Mouse (Mus musculus) hematopoietic stem cell, adult 5-6 weeks (primary cell): ENCODE results near the gene Fcrlb. TPM values are rescaled to one million over a fixed set of nuclear protein-coding genes. Genes with fewer than 3 reads are reported as not detected.
"Not testable (repeated sequence)": the region's sequence is repeated elsewhere in the genome, so short reads cannot be mapped to it uniquely, and the experiment has no call there.

Experiments used
- ATAC-seq, 2 experiments: fragments of 125-278 bp in 1 of 2; replicated peaks in 1 of 2; 2 replicates each; pipeline ENCODE4 v1.8.0; 2016 to 2017; ENCODE audit warnings: inconsistent platforms in 2 of 2, mild to moderate bottlenecking in 2 of 2, moderate number of reproducible peaks in 2 of 2, low read depth in 1 of 2, moderate TSS enrichment in 1 of 2; ENCODE audit not compliant: low FRiP score in 2 of 2, poor library complexity in 2 of 2, severe bottlenecking in 2 of 2, insufficient read depth in 1 of 2, low TSS enrichment in 1 of 2
- total RNA-seq: library from RNA; stranded (forward); fragments of 172-1452, 232-1000 nt; gene quantifications from 2 replicates; pipeline ENCODE4 v1.2.3, GENCODE M21; 2017

The Fcrlb gene
- not detected in 2 replicates for total RNA-seq

DNA sequence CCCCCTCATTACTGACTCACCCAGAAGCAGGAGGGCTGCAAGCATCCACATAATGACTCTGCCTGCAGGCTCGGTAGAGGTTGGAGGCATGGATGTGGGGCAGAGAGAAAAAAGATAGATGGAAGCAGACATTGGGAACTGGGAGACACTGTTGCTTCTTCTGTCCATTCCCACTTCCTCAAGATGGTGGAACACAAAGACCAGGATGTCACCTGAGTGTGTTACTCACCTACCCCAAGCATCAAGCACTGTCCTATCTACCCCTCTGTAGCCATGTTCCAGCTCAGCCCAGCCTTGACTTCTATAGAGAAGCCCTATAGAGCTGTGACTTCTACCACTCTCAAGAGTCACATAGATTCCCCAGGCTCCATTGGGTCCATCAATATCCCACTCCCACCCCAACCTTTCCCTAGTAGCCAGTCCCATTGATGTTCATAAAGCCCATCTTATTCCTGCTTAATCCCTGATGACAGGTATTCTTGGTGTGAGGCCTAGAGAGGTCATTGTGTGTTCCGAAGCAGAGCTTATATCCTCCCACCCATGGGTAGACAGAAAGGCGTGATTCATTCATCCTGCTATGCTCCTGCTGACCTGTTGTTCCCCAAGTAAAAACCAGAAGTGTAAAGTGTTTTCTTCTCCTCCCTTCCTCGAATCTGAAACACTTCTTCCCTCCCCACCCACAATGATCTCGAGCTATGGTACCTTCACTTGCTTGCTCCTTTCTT lies at the start of gene Fcrlb:
Fcrlb (minus strand) TSS at position 51 of the 725 bp plus-strand sequence.
- ATAC-seq, result no peak

DNA sequence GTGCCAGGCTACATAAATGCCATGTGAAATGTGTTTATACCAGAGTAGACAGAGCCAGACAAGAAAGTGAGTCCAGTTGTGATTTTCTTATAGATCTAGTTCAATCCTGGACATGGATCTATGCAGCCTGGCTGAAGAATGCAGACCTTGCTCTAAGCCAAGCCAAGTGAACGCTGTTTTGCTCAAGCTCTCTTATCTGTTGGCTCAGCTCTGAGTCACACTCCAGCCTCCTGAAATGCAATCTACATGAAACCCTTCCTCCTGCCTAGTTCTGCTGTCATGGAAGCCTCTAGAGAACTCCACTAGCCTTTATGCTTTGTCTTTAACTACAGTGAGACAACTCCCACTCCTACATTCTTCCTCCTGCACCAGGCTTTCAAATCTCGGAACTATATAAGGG lies 49.6 kb upstream of the Fcrlb start:
- no peak for ATAC-seq

DNA sequence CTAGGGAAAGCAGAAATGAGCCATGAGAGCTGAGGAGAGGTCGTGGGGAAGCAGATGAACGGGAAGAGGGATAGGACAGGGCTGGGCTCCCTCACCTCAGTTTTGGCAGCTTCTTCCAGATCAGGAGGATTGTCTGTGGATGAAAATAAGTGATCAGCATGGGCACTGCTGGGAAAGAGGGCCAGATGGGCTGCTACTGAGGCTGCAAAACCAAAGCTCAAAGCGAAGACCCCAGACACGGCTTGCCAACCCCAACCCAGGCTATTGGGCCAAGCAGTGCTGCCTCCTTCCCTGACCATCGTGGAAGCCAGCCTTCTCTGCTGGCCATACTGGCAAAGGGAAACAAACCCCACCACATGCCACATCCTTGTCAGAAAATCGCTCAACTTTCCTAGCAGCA lies 48.4 kb upstream of the Fcrlb start:
- no peak for ATAC-seq

DNA sequence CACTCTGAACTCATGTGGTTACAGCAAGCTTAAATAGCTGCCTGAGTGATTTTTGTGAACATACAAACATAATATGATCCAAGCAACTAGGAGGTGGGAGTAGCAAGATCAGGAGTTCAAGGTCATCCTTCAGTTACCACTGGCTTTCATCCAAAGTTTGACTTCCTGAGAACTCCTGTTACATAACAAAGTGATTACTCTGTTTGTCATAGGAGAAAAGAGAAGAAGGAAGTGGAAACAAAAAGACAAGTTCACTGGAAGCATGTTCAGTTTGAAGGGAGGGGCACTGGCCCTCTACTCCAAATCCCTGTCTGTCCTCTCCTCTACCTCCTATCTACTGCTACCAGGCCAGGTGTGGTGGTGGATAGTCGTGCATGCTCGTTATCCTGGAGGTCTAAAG lies 47.0 kb upstream of the Fcrlb start:
- no peak for ATAC-seq

DNA sequence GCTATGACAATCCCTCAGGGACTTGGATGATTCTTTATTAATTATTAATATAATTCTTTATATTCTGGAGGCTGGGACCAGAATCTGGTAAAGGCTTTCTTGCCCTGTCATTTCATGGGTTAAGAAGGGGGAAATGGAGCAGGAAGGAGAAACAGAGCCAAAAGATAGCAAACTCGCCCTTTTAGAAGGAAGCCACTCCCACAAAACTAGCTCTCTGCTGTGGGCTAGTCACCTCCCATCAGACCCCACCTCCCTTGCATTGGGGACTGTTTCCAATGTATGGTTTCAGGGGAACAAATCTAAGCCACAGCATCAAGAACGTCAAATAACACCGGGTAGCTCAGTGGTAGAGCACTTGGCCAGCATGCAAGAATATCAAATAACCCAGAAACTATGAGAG lies 45.5 kb upstream of the Fcrlb start:
- ATAC-seq, result no peak

DNA sequence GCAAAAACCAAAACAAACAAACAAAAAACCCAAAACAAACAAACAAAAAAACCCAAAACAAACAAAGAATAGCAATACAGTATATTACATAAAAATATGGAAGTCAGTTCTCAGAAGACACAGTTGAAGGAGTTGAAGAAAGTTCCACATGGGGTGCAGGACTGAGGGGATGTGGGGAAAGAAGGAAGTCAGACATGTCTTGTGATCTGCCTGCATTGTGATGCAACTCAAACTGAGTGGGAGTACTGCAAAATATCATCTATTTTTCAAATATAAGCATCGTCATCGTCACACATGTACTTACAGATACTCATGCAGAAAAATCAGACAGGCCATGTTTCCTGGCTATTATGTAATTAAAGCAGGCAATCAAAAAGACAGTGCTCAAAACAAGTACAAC lies 40.5 kb upstream of the Fcrlb start:
- peak; percentile 49 to 56; a peak in 2 of 4 replicates for ATAC-seq

DNA sequence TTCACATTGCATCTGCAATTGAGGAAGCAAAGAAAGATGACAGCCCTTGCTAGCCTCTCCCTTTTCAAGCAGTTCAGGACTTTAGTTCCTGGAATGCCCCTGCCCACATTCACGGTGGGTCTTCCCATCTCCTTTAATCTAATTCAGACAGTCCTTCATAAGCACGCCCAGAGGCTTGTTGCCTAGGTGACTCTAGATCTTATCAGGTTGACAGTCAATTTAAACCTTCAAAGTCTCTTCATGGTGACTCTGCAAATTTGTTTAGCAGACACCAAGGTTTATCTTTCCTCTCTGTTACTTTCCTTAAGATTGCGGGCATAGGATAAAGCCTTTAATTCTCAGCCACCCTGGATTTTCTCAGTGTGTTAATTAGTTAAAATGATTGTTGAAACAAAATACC lies 38.0 kb upstream of the Fcrlb start:
- ATAC-seq, result no peak

DNA sequence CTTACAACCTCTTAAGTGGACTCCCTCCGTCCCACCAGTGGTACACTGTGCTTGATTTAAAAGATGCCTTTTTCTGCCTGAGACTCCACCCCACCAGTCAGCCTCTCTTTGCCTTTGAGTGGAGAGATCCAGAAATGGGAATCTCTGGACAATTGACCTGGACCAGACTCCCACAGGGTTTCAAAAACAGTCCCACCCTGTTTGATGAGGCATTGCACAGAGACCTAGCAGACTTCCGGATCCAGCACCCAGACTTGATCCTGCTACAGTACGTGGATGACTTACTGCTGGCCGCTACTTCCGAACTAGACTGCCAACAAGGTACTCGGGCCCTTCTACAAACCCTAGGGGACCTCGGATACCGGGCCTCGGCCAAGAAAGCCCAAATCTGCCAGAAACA lies 32.2 kb upstream of the Fcrlb start:
- not testable (repeated sequence) for ATAC-seq

DNA sequence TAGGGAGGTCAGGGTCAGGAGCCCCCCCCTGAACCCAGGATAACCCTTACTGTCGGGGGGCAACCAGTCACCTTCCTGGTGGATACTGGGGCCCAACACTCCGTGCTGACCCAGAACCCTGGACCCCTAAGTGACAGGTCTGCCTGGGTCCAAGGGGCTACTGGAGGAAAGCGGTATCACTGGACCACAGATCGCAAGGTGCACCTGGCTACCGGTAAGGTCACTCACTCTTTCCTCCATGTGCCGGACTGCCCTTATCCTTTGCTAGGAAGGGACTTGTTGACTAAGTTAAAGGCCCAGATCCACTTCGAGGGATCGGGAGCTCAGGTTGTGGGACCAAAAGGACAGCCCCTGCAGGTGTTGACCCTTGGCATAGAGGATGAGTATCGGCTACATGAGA lies 31.4 kb upstream of the Fcrlb start:
- ATAC-seq, result not testable (repeated sequence)

DNA sequence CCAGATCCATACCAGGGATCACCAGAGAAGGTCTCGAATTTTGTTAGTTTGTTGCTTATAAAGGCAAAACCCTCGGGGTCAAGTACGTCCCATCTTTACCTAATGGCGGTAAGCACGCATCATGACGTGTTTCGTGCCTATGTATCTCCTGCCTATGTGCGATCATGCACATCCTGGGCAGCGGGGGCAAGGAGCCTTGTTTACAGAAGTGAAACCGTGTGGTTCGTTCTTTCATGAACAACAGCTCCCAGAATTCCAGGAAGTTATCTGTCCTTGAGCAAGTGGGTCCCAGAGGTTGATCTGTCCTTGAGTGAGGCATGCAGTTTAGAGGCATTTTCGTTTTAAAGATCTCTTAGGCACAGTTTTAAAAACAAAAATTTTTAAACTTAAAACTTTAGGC lies 26.5 kb upstream of the Fcrlb start:
- ATAC-seq, result no peak

DNA sequence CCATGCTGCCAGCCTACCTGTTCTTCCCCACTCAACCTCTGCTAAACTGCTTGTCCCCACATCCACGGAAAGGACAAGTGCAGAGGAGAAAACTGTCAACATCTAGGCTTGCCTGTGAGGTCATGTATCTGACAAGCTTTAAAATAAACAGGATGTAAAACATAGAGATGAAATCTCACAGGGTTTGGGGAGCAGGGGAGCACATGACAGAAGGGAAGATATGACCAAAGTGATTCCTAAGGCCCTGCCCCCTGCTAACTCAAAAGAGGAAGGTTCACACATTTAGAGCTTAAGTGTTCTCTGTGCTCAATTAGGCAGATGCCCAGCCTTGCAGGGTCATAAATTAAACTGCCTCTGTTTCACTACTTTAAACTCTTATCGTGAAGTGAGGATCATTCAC lies 21.6 kb upstream of the Fcrlb start:
- peak; percentile 77 to 90 for ATAC-seq

DNA sequence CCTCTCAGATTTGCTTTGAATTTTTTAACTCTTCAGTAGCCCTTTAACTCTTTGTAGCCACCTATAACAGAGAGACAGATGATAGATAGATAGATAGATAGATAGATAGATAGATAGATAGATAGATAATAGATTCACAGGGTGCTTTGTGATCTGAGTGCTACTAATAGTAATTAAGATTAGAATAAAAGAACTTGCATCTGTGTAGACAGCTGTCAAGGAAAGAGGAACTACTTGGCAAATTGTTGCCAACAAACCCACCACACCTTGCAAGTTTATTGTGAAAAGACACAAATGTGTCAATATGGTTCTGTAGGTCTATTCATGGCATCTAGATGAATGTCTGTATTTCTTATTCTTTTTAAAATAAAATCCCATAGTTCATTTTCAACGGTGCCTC lies 21.2 kb upstream of the Fcrlb start:
- no peak; a peak in 1 of 4 replicates for ATAC-seq

DNA sequence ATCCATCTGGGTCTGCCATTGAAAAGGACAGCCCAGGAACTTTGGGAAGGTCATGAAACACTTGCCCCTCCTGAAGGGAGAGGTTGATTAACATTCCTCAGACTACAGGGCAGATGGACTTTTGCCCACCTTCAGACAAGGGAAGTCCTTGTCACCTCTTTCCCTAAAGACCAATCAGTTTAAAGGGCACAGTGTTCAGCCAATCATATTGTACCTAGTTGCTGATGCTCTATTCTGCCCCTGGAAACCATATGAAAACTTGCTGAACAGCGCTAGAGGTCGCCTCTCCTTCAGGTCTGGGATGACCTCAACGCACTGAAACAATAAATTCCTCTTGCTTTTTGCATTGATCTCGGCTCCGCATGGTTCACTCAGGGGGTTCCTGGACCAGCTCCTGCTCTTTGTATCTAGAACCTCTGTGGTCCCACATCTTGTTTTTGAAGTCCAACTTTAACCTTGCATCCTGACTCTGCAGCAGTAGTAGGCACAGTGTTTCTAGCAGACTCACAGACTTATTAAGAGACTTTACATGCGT lies 20.7 kb upstream of the Fcrlb start:
- no peak for ATAC-seq

DNA sequence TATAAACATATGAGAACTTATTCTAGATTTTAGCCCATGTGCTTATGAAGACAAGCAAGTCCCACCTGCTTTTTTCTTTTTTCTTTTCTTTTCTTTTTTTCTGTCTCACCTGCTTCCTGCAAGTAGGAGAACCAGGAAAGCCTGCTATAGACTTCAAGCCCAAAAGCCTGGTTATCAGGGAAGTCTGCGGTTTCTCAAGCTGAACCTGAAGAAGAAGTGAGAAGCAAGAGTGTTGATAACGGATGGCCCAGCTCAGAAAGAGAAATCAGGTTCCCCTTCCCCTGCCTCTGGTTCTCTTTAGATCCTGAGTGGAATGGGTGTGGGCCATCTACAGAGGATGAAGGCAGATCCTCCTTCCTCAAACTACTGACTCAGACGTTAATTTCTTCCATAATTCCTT lies 19.3 kb upstream of the Fcrlb start:
- ATAC-seq, result no peak

DNA sequence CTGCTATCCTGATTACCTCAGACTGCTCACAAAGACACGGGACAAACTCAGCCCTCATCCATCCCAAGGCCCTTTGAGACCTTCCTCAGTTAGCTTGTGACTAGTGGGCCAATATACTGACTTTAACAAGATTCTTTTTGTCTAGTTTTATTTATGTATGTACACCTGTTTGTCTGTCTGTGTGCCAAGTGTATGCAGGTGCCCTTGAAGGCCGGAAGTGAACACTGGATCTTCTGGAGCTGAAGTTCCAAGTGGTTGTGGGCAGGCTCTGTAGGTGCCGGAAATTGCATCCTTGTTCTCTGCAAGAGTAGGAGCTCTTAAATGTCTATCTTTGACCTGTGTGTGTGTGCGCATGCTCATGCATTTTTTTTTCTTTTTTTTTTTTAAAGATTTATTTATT lies 16.5 kb upstream of the Fcrlb start:
- ATAC-seq, result no peak

DNA sequence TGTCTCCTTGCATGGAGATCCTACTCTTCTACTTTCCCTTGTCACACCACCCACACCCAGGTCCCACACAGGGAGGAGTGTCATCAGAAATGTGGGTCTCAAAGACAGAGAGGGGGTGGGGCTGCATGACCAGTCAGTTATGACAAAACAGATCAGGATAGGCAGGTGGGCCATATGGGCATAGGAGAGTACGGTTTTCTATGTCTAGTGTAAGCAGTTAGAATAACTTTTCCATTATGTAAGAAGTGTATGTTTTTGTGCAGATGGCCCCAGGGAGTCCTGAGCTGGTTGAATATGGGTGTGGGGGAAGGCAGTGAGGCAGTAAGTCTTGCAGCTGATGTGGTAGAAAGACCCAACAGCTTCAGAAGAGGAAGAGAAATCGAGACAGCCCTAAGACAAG lies 15.7 kb upstream of the Fcrlb start:
- no peak for ATAC-seq

DNA sequence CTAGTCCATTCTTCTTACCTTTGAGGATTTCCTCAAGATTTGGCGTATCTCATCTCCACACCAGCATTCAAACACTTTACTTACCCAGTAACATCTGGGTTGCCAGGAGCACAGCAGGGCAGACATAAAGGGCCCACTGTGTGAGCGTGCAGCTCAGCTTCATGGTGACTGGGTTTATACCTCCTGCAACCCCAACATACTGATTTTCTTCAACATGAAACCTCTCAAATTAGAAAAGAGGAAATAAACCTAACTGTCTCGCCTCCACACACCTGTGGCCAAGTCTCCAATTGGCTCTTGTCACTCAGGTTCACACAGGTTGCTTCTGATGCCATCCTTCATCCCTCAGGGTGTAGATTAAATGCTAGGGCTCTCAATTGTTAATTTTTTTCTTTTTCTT lies 14.6 kb upstream of the Fcrlb start, which contains the start of gene Fcrla:
Fcrla (minus strand) TSS at position 206 of the 400 bp plus-strand sequence.
- ATAC-seq, result no peak

DNA sequence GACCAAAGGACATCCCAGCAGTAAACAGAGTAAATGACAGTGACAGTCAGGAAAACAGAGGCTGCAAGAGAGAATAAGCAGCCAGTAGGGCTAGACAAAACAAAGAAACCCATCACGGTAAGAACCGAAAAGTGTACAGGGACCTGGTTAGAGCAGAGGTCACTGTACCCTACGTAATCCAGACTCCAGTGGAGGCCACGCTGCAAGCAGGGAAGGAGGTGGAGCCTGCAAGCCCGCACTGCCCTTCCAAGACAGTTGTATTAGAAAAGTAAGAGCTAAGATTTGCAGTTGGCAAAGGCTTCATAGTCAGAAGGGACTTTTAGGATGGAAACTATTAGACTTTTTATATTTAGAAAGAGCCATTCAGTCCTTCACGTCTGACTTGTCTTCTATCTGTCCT lies 14.2 kb upstream of the Fcrlb start:
- ATAC-seq, result no peak

DNA sequence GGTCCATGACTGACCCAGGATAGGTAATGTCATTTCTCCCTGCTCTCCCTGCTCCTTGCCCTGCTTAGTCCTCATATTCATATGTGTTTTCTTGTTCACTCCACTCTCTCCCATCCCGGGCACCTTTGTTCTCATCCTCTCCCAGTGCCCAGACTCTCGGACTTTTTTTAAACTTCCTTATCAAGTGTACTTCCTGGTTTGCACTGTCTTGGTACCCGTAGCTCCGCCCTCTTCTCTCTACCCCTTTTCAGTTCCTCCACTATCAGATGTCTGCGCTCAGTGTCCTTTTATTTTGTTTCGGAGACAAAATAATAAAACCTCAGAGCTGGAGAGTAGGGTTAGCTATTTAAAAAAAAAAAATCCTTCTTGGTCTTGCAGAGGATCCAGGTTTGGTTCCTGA lies 11.7 kb upstream of the Fcrlb start:
- ATAC-seq, result peak; percentile 71 to 83
